ENCODE assay signal across 8 mouse cellular contexts in the genomic region with DNA sequence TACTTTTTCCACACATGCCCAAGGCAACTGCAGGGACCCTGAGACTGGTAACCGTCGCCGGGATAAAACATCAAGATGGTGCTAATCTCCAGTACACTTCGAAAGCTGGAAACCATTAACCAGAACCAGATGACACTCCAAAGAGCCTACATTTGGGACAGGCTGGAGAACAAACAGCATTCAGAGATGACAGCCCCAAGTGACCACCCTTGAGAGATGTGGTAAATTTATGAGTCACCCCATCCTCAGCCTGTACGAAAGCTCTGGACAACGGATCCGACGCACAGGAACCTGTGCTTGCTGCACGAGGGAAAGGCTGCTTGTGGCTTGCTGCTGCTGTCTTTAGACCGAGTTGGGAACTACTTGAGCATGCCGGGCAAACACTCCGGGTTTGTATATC. TPM values are rescaled to one million over a fixed set of nuclear protein-coding genes. Genes with fewer than 3 reads are reported as not detected.
DNase-seq lines count a peak whose midpoint lies in the region; ATAC-seq and TF ChIP-seq lines count a peak whose summit lies in the region.

No protein-coding gene starts in this region.

- no peak overlapping the region for H3K9ac ChIP-seq in midbrain, postnatal 0 days (replicated peaks; ENCODE audit: low read length, poor library complexity, severe bottlenecking)
- 0 out of 2 replicates have a peak overlapping the region, but pooled peaks have one; percentile 24 for H3K9ac ChIP-seq in limb, embryonic 12.5 days (replicated peaks)

- H3K4me1 ChIP-seq in midbrain, embryonic 10.5 days: peaks cover 49% of the 10 kb centered on the region
- H3K4me1 ChIP-seq in midbrain, postnatal 0 days (ENCODE audit: insufficient read depth, low read length): peaks cover 10% of the 10 kb centered on the region
- H3K4me1 ChIP-seq in limb, embryonic 12.5 days (replicated peaks): peaks cover 41% of the 10 kb centered on the region

- 0 out of 2 replicates have a peak overlapping the region, but pooled peaks have one; percentile 20 for H3K27ac ChIP-seq in gastrocnemius, adult 2 months
- H3K27ac ChIP-seq in midbrain, embryonic 10.5 days (replicated peaks): peak overlapping the region; percentile 74
- no peak overlapping the region for H3K27ac ChIP-seq in midbrain, postnatal 0 days (ENCODE audit: low read depth, low read length)
- H3K27ac ChIP-seq in limb, embryonic 12.5 days: peak overlapping the region; percentile 83

- no peaks in the 10 kb centered on the region for H3K27me3 ChIP-seq in midbrain, embryonic 10.5 days (ENCODE audit: low read depth, poor library complexity, severe bottlenecking)
- H3K27me3 ChIP-seq in midbrain, postnatal 0 days (ENCODE audit: insufficient read depth, low read length): no peaks in the 10 kb centered on the region
- no peaks in the 10 kb centered on the region for H3K27me3 ChIP-seq in limb, embryonic 12.5 days

- ATAC-seq in midbrain, postnatal 0 days (ENCODE audit: low FRiP score): no peak
- ATAC-seq in limb, embryonic 12.5 days (ENCODE audit: insufficient number of reproducible peaks, insufficient read depth, low FRiP score, low TSS enrichment, low read depth): no peak
- no peak for ATAC-seq in megakaryocyte, adult 5-6 weeks (ENCODE audit: poor library complexity, severe bottlenecking)

- H3K4me3 ChIP-seq in gastrocnemius, adult 2 months: no peak overlapping the region
- peak overlapping the region; percentile 5; the same call in 1 of the 2 replicates for H3K4me3 ChIP-seq in midbrain, embryonic 10.5 days
- H3K4me3 ChIP-seq in midbrain, postnatal 0 days (ENCODE audit: low read depth, low read length): no peak overlapping the region
- H3K4me3 ChIP-seq in limb, embryonic 12.5 days (replicated peaks): no peak overlapping the region

- no peak overlapping the region for H3K4me2 ChIP-seq in midbrain, postnatal 0 days (ENCODE audit: low read depth, low read length, poor library complexity, severe bottlenecking)
- peak overlapping the region; percentile 42 for H3K4me2 ChIP-seq in limb, embryonic 12.5 days

- intact Hi-C loops in gastrocnemius, adult 2 months (cut with DNase I): no loop called here

- H3K9me3 ChIP-seq in midbrain, embryonic 10.5 days (replicated peaks): no peaks in the 10 kb centered on the region
- H3K9me3 ChIP-seq in midbrain, postnatal 0 days (ENCODE audit: low read length): no peaks in the 10 kb centered on the region
- H3K9me3 ChIP-seq in limb, embryonic 12.5 days: no peaks in the 10 kb centered on the region

- no peak for DNase-seq in gastrocnemius, adult 2 months
- no peak for DNase-seq in gastrocnemius, postnatal 4 days (ENCODE audit: low spot score in 2 of 2)
- no peak for DNase-seq in midbrain, embryonic 10.5 days (ENCODE audit: low spot score)
- no peak for DNase-seq in midbrain, postnatal 0 days (ENCODE audit: low spot score)
- DNase-seq in frontal cortex, postnatal 25 days (ENCODE audit: low spot score in 2 of 2): no peak
- no peak for DNase-seq in adrenal gland, adult 8-10 months

- 75% methylated on average over 12 of the region's 12 CpGs for WGBS in midbrain, embryonic 10.5 days
- 66% methylated on average over 12 of the region's 12 CpGs for WGBS in midbrain, postnatal 0 days
- 28% methylated on average over 12 of the region's 12 CpGs for WGBS in limb, embryonic 12.5 days

- no peaks in the 10 kb centered on the region for H3K36me3 ChIP-seq in midbrain, embryonic 10.5 days
- no peaks in the 10 kb centered on the region for H3K36me3 ChIP-seq in midbrain, postnatal 0 days (ENCODE audit: insufficient read depth, low read length)
- no peaks in the 10 kb centered on the region for H3K36me3 ChIP-seq in limb, embryonic 12.5 days

- TF ChIP-seq CTCF in gastrocnemius, adult 2 months (IDR thresholded peaks at IDR 0.05): no peak
- TF ChIP-seq CTCF in midbrain, postnatal 0 days (IDR thresholded peaks at IDR 0.05): no peak

RNA-seq across cellular contexts. Expression of gene Limk2, which starts 34.2 kb away (rescaled TPM):
- 10 to 100 TPM; 10.0 to 11.5 TPM for total RNA-seq in gastrocnemius, adult 2 months (2021)
- 10 to 100 TPM; 23.6 to 28.2 TPM for total RNA-seq in gastrocnemius, postnatal 4 days (2021)
- polyA plus RNA-seq in midbrain, embryonic 10.5 days (2016; fragmentation: Nextera tagmentation; extraction: Ambion mirVana): 50.7 and 68.9 TPM in 2 replicates
- 250 and 290 TPM in 2 replicates for total RNA-seq in midbrain, postnatal 0 days (2014; rRNA removed)
- polyA plus RNA-seq in midbrain, postnatal 0 days (2015; fragmentation: Nextera tagmentation; extraction: Ambion mirVana): 134 and 149 TPM in 2 replicates
- 58.5 and 62.3 TPM in 2 replicates for polyA plus RNA-seq in limb, embryonic 12.5 days (2016; fragmentation: Nextera tagmentation; extraction: Ambion mirVana)
- 9.6 and 11.5 TPM in 2 replicates for total RNA-seq in megakaryocyte, adult 5-6 weeks (2015)
- 27.5 and 30.4 TPM in 2 replicates for total RNA-seq in megakaryocyte, adult 5-6 weeks (2017)
- total RNA-seq in adrenal gland, adult 8-10 months (2022): 10 to 100 TPM; 19.4 to 36.8 (median 32.2) TPM

RNA-seq across cellular contexts. Expression of gene Pik3ip1, which starts 44.5 kb away (rescaled TPM):
- total RNA-seq in gastrocnemius, adult 2 months (2021): 10 to 100 TPM; 17.7 to 21.7 TPM
- 10 to 100 TPM; 14.9 to 18.2 TPM for total RNA-seq in gastrocnemius, postnatal 4 days (2021)
- polyA plus RNA-seq in midbrain, embryonic 10.5 days (2016; fragmentation: Nextera tagmentation; extraction: Ambion mirVana): 7.4 and 13.0 TPM in 2 replicates
- total RNA-seq in midbrain, postnatal 0 days (2014; rRNA removed): 42.5 and 43.4 TPM in 2 replicates
- polyA plus RNA-seq in midbrain, postnatal 0 days (2015; fragmentation: Nextera tagmentation; extraction: Ambion mirVana): 34.7 and 37.5 TPM in 2 replicates
- polyA plus RNA-seq in limb, embryonic 12.5 days (2016; fragmentation: Nextera tagmentation; extraction: Ambion mirVana): 15.1 and 18.8 TPM in 2 replicates
- 1.0 and 3.3 TPM in 2 replicates for total RNA-seq in megakaryocyte, adult 5-6 weeks (2015)
- 2.6 and 3.8 TPM in 2 replicates for total RNA-seq in megakaryocyte, adult 5-6 weeks (2017)
- 10 to 100 TPM; 17.2 to 28.2 (median 25.1) TPM for total RNA-seq in adrenal gland, adult 8-10 months (2022)
